Mouse (Mus musculus) retina, embryonic 14.5 days (tissue): ENCODE measurements around the gene Ptpra.

ENCODE experiments used
- DNase-seq: peaks from one replicate; pipeline ENCODE4 v3.0.0-alpha.2; 2015; ENCODE audit warnings: low spot score

Gene Ptpra

GRCm38 (mm10) chr2:130449794-130450433 lies at the start of gene Ptpra:
Ptpra (plus strand) TSS chr2:130450278.
- peak; percentile 90 for DNase-seq

- DNase-seq: no peak
Measured at GRCm38 (mm10) chr2:130401891-130402290, 48.2 kb upstream of the Ptpra start.

GRCm38 (mm10) chr2:130404939-130405338 lies 45.1 kb upstream of the Ptpra start, which contains the start of the genes Gm28372 and 1700020A23Rik:
Gm28372 (plus strand) TSS chr2:130405239.
1700020A23Rik (plus strand) TSS chr2:130405259.
- no peak for DNase-seq

GRCm38 (mm10) chr2:130406178-130406577 lies 43.9 kb upstream of the Ptpra start, which contains the start of gene Tmem239:
Tmem239 (plus strand) TSS chr2:130406478.
- DNase-seq: no peak

DNA sequence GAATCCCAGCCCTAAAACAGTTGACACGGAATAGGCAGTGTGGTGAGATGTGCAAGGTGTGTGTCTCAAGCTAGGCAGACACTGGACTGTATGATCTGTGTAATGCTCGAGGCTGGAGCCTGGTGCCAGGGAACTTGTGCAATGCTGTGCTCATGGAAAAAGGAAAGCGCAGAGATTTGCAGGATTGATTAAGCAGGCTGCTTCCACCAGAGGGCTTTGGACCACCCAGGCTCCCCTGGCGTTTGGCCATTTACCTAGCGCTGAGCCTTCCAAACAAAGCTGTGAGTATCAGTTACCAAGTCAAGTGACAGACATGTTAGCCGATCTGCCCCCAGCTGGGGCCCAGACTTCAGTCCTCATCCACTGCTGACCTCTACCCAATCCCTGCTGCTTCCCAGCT lies 41.9 kb upstream of the Ptpra start:
- peak; percentile 53 for DNase-seq

DNA sequence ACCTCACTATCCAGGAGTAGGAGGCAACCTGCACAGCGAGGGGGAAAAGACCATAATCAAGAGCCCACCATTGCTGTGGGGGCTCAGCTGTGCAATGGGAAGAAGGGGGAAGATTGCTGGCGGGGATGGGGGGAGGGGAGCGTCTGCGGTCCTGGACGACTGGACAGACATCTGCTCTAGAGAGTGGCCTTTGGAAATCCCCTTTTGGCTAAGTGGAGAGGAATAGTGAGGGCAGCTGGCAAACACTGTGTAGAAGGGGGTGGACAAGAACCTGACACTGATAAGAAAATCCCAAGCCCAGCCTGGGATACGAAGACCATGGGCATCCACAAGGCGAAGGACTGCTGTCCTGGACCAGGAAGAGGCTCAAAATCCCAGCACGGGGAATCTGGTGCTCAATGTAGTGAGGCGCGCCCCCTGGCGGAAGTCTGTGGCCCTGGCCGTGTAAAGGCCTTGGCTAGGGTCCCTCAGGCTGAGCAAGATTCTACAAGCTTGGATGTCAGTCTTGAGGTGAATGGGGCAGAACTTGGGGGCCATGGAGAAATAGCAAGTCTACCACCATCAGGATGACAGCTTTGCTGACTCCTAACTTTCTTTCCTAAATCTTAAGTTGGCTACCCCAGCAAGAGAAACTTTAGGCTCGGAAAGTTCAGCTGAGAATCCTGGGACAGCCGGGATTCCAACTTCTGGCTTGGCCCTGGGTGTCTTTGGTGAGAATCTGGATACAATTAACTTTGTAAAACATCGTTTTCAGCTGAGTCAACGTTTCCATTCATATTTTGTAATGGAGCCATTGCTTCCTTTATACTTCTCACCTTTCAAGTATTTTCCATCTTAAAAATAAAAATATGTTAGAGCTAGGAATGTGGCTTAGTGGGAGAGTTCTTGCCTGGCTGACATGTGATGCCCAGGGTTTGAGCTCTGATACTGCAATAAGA lies 38.3 kb upstream of the Ptpra start:
- DNase-seq: peak; percentile 94

DNA sequence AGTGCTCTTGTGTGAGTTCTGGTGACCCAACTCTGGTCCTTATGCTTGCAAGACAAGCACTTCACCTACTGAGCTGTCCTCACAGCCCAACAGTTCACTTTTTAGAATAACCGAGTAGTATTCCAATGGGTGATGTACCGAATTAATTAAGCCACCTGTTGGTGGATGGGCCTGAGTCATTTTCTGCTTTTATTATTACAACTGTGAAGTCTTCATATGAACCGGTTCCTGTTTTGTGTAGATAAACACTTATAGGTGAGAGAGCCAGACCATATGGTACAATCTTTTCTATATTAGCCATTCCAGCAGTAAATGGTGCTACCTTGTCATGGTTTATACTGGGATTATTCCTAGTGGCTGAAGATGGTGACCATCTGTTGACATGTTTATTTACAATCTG lies 37.3 kb upstream of the Ptpra start:
- no peak for DNase-seq

DNA sequence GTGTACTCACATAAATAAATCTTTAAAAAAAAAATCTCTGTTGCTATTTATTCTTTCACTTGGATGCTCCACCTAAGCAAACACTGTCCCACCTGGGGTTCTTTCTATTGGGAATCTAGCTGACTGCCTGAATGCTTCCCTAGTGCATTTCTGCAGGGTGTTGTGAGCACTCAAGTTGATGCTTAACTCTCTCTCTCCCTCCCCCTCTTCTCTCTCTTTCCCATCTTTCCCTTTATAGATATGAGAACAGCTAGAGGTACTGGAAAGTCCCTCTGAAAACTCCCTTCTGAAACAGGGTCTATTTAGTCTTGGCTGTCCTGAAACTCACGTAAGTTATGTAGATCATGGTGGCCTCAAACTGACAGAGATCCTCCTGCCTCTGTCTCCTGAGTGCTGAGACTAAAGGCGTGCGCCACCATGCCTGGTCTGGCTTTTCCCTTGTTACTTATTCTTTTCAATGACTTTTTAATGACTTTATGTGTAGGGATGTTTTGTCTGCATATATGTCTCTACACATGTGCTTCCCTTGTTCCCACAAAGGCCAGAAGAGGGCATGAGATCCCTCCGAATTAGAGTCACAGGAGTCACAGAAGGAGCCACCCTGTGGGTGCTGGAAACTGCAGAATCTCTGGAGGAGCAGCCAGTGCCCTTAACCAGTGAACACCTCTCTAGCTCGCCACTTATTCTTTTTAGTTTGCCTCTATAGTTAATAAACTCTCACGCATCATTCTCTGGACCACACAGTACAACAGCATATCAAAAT lies 35.8 kb upstream of the Ptpra start:
- no peak for DNase-seq

DNA sequence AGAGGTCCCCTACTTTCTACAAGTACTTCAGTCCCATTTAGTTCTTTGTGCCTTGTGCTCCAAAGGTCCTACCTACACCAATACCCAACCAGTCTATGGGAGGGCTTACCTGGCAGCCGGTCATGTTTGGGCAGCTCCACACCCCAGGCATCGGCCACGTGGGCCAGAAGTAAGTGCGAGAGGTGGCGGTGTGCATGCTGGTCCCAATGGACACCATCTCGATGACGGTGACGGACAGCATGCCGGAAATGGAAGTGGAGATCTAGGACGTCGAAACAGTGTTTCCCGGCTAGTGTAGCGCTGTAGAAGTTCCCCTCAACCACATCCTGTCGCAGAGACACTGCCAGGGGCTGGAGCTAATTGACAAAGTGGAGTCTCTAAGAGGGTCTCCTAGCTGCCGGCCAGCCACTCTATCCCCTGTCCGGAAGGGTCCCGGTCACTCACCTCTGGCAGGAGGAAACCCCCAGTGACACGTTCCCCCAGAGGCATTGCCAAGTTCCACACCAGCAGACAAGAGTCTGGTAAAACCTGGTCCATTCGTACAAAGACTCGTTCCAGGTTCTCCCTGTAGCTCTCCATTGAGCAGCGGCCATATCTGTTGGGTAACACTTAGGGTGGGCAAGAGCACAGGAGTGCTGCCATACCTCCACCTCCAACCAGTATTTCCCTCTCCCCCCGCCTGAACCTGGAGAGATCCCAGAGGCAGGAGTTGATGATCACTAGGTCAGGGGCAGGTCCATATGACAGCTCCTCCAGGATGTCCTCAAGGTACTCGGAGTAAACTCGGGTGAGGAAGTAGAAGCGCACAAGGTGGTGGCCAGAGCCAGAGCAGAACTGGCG lies 28.1 kb upstream of the Ptpra start:
- DNase-seq: no peak

DNA sequence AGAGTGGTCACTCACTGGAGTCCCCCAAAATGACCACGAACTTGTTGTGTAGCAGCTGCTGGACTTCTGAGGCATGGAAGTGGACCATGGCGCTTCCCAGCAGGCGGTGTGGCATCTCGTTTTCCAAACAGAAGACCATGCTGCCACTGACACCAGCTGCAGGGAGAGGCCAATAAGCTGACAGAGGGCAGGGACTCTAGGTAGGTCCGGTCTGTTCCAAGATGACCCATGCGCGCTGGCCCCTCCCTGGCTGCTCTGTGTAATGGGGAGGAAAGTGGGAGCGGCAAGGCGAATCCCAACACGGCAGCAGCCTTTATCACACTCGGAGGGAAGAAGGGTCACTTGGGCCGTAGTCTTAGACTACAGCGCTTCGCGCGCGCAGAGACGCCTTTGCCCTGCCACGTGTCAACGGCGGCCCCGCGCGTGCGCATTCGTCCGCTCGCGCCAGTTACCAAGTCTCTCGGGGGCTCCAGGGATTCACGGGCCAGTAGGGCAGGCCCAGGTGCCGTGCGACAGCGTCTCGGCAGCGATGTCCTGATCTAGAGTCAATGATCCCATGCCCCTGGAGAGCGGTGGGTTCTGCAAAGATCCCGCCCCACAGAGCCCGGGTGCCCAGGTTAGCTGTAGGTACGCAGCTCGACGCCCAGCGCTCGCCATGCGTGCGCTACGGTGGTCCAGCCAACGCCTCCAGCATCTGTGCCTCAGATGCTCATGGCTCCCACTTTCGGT lies 26.5 kb upstream of the Ptpra start:
- DNase-seq: peak; percentile 84

GRCm38 (mm10) chr2:130424126-130424853 lies 25.8 kb upstream of the Ptpra start, which contains the start of the genes Vps16 and Pced1a:
Vps16 (plus strand) TSS chr2:130424339.
Pced1a (minus strand) TSS chr2:130424701.
- peak; percentile 93 for DNase-seq

GRCm38 (mm10) chr2:130425112-130425511 lies 25.0 kb upstream of the Ptpra start:
- peak; percentile 27 for DNase-seq

DNA sequence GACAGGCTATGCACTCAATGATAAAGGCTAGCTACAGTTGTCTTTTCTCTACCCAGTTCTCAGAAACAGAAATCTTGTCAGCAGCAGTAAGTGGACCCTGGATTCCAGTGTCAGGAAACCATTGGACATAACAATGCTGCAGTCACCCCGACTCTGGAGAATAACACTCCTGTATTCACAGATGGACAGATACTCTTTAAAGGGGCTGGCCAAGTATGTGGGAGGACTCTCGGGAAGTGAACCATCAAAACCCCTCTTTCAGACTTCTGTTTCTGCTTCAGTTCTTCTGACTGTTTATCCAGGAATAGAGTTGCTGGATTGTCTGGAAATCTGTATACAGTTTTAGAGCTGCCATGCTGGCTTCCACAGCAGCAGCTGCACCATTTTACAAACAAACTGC lies 20.2 kb upstream of the Ptpra start:
- DNase-seq: no peak

- no peak for DNase-seq
Measured at GRCm38 (mm10) chr2:130430484-130430883, 19.6 kb upstream of the Ptpra start.

- DNase-seq: no peak
Measured at GRCm38 (mm10) chr2:130432157-130432556, 17.9 kb upstream of the Ptpra start.

- DNase-seq: peak; percentile 82
Measured at GRCm38 (mm10) chr2:130433152-130433551, 16.9 kb upstream of the Ptpra start.

GRCm38 (mm10) chr2:130436769-130437168 lies 13.3 kb upstream of the Ptpra start:
- no peak for DNase-seq

DNA sequence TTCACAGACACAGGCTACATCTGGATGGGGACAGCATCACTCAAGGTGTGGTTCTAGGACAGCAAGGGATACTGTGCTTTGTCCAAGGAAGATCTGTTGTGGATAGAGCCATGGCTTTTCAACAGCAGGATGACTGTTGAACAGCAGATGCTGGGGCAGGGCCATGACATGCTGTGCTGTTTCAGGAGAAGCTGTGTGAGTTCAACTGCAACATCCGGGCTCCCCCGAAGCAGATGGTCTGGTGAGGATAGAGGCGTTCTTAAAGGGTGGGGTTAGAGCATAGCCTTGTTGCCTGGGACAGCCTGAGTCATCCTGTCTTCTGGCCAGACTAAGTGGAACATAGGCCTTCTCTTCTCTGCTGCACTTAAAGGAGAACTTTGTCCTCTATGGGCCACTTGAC lies 11.2 kb upstream of the Ptpra start:
- DNase-seq: no peak

- DNase-seq: no peak
Measured at GRCm38 (mm10) chr2:130439840-130440480, 10.1 kb upstream of the Ptpra start.
